Mouse (Mus musculus): ENCODE measurements around the gene Rhoh.

GRCm38 (mm10) chr5:65913126-65913525 is 52.1 kb downstream of the Rhoh start:
- TF ChIP-seq CTCF (IDR thresholded peaks at IDR 0.05) (no peak), EP300 (IDR thresholded peaks at IDR 0.05) (no peak)

All from lung, postnatal 0 days (tissue).